Mouse (Mus musculus) limb, embryonic 11.5 days (tissue): Measurements from ENCODE around the gene Ifitm10. TPM values are rescaled to one million over a fixed set of nuclear protein-coding genes. Genes with fewer than 3 reads are reported as not detected.

Experiments
- ATAC-seq: fragments of 200-750 bp; cut with Nextera tagmentation; 2 replicates; pipeline ENCODE4 v1.8.0; 2017; ENCODE audit warnings: low read depth; ENCODE audit not compliant: insufficient number of reproducible peaks, low FRiP score, low TSS enrichment
- DNase-seq: peaks from one replicate; pipeline ENCODE4 v3.0.0-alpha.2; 2015; ENCODE audit warnings: low spot score
- H3K27ac ChIP-seq: fragments of 300-500 bp; sonication (generic); replicated peaks from 2 replicates; pipeline ENCODE4 v1.5.1; 2014; ENCODE audit warnings: low read depth, mild to moderate bottlenecking, low read length
- H3K27me3 ChIP-seq: fragments of 300-500 bp; sonication (generic); 2 replicates; pipeline ENCODE4 v1.6.1; 2014; ENCODE audit warnings: mild to moderate bottlenecking, low read length, mixed read lengths; ENCODE audit not compliant: control insufficient read depth, insufficient read depth
- H3K36me3 ChIP-seq: fragments of 300-500 bp; sonication (generic); 2 replicates; pipeline ENCODE4 v1.6.1; 2014; ENCODE audit warnings: mild to moderate bottlenecking, low read length, moderate library complexity, mixed read lengths; ENCODE audit not compliant: control insufficient read depth, insufficient read depth
- H3K4me1 ChIP-seq: fragments of 300-500 bp; sonication (generic); 2 replicates; pipeline ENCODE4 v1.6.1; 2014; ENCODE audit warnings: low read length, mixed read lengths; ENCODE audit not compliant: control insufficient read depth, insufficient read depth
- H3K4me2 ChIP-seq: fragments of 300-500 bp; sonication (generic); 2 replicates; pipeline ENCODE4 v1.6.1; 2014; ENCODE audit warnings: low read depth, mild to moderate bottlenecking, moderate library complexity; ENCODE audit not compliant: severe bottlenecking
- H3K4me3 ChIP-seq: fragments of 300-500 bp; sonication (generic); 2 replicates; pipeline ENCODE4 v1.5.1; 2014; ENCODE audit warnings: low read depth, low read length
- H3K9ac ChIP-seq: fragments of 300-500 bp; sonication (generic); 2 replicates; pipeline ENCODE4 v1.6.1; 2014; ENCODE audit warnings: mild to moderate bottlenecking, low read length
- H3K9me3 ChIP-seq: fragments of 300-500 bp; sonication (generic); 2 replicates; pipeline ENCODE4 v1.6.1; 2016; ENCODE audit warnings: low read length; ENCODE audit not compliant: control insufficient read depth
- WGBS: fragments of 180-500 bp; shearing (Covaris S2); extraction: QIAGEN DNeasy Blood & Tissue Kit; methylation state at CpG from one replicate; pipeline ENCODE4 v1.1.7; 2014; 5-methylcytosine and 5-hydroxymethylcytosine counted together
- polyA plus RNA-seq: library from polyadenylated mRNA; unstranded; fragments of >200 nt; fragmentation: Nextera tagmentation; extraction: Ambion mirVana; gene quantifications from 2 replicates; pipeline ENCODE4 v1.2.1, GENCODE M21; 2014

The Ifitm10 gene
- 0.27 and 0.72 TPM in 2 replicates for polyA plus RNA-seq

- no peak within 1 kb of the TSS for H3K9ac ChIP-seq
- no peak for DNase-seq
- no peak within 1 kb of the TSS for H3K4me3 ChIP-seq
- H3K36me3 ChIP-seq, result peaks cover 2% of the 10 kb centered on the region; the same call in 1 of the 2 replicates
- no peaks in the 10 kb centered on the region for H3K4me1 ChIP-seq
- no peaks in the 10 kb centered on the region for H3K9me3 ChIP-seq
- no peak within 1 kb of the TSS for H3K4me2 ChIP-seq
- 61% methylated on average over 8 of the region's 8 CpGs for WGBS
- ATAC-seq, result no peak
- peaks cover 32% of the 10 kb centered on the region for H3K27me3 ChIP-seq
- H3K27ac ChIP-seq, result no peak within 1 kb of the TSS
These were observed at the start of gene Ifitm10 for GRCm38 (mm10) chr7:142373641-142374412. Gene Ifitm10, minus strand, starts transcription at chr7:142373753.

DNA sequence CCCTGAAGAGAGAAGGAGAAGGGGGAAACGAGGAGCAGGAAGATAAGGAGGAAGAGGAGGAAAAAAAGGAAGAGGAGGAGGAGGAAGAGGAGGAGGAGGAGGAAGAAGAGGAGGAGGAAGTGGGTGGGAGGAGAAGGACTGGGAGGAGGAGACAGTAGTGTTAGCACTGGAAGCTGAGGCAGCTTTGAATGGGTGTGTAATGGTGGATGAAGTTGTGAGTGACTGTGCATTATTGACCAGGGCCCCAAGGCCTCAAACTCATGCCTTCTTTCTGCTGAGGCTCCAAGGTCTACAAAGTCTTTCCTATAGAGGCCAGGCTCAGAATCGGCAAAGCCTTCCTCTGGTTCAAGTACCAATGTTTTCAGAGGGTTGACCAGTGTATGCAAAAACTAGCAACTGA is 48.3 kb upstream of the Ifitm10 start:
- DNase-seq, result no peak
- Histone ChIP-seq H3K9ac (no peak overlapping the region), H3K4me3 (no peak overlapping the region), H3K4me2 (no peak overlapping the region), H3K9me3 (no peaks in the 10 kb centered on the region), H3K27ac (no peak overlapping the region), H3K27me3 (no peaks in the 10 kb centered on the region), H3K36me3 (no peaks in the 10 kb centered on the region), H3K4me1 (no peaks in the 10 kb centered on the region)
- no peak for ATAC-seq
- WGBS, result 71% methylated on average over 2 of the region's 2 CpGs

DNA sequence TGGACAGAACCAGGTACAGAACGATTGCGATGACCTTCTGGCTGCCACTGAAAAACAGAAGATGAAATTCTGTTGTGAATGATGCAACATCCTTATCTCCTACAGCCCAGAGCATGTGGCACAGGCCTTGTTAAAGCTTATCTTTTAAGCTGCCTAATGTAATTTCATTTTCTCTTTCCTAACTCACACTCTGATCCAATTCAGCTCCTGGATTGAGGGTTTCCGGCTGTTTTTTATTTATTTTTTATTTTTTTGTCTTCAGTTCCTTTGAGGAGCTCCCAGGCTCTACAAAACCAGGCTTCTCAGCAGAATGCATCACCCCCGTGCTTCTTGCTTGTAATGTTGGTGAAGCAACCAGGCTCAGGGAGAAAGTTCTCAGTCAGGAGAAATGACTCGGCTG is 46.3 kb upstream of the Ifitm10 start:
- no peak for ATAC-seq
- WGBS, result 84% methylated on average over 5 of the region's 5 CpGs

GRCm38 (mm10) chr7:142418679-142419078 is 45.1 kb upstream of the Ifitm10 start:
- no peak overlapping the region for H3K4me2 ChIP-seq
- 90% methylated on average over 8 of the region's 8 CpGs for WGBS
- no peak overlapping the region for H3K27ac ChIP-seq
- H3K9me3 ChIP-seq, result no peaks in the 10 kb centered on the region
- H3K4me1 ChIP-seq, result no peaks in the 10 kb centered on the region
- ATAC-seq, result no peak
- no peak for DNase-seq
- H3K9ac ChIP-seq, result no peak overlapping the region
- no peaks in the 10 kb centered on the region for H3K36me3 ChIP-seq
- H3K4me3 ChIP-seq, result no peak overlapping the region
- no peaks in the 10 kb centered on the region for H3K27me3 ChIP-seq

More for the DNA sequence above, 46.3 kb upstream of the Ifitm10 start:
- no peak overlapping the region for H3K4me2 ChIP-seq
- H3K9me3 ChIP-seq, result no peaks in the 10 kb centered on the region
- H3K4me1 ChIP-seq, result no peaks in the 10 kb centered on the region
- DNase-seq, result no peak
- H3K9ac ChIP-seq, result no peak overlapping the region
- H3K4me3 ChIP-seq, result no peak overlapping the region
- no peak overlapping the region for H3K27ac ChIP-seq
- H3K27me3 ChIP-seq, result no peaks in the 10 kb centered on the region
- H3K36me3 ChIP-seq, result no peaks in the 10 kb centered on the region

GRCm38 (mm10) chr7:142418027-142418426 is 44.5 kb upstream of the Ifitm10 start:
- H3K9ac ChIP-seq, result no peak overlapping the region
- no peaks in the 10 kb centered on the region for H3K9me3 ChIP-seq
- no peak overlapping the region for H3K4me2 ChIP-seq
- no peak overlapping the region for H3K27ac ChIP-seq
- DNase-seq (no peak), ATAC-seq (no peak)
- WGBS, result 91% methylated on average over 2 of the region's 2 CpGs
- H3K4me3 ChIP-seq, result no peak overlapping the region
- no peaks in the 10 kb centered on the region for H3K27me3 ChIP-seq
- no peaks in the 10 kb centered on the region for H3K4me1 ChIP-seq
- no peaks in the 10 kb centered on the region for H3K36me3 ChIP-seq

DNA sequence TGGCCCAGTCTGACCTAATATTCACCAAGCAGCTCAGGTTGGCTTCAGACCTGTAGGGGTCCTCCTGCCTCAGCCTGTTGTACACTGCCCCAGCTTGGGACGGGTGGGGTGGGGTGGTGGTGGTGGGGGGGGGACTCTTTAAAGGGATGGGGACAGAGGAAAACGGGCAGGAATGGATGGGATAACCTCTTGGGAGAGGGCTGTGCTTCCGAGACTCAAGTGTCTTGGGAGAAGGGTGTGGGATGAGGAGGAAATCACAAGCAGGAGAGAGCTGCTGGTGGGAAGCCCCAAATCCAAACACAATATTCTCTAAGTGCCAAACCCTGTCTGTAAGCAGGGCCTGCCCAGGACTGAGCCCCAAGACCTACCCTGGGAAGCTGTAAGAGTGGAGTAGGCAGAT is 42.7 kb upstream of the Ifitm10 start:
- no peak for ATAC-seq
- Histone ChIP-seq H3K27me3 (no peaks in the 10 kb centered on the region), H3K36me3 (no peaks in the 10 kb centered on the region), H3K27ac (no peak overlapping the region), H3K4me1 (no peaks in the 10 kb centered on the region), H3K4me2 (no peak overlapping the region), H3K9ac (no peak overlapping the region), H3K9me3 (no peaks in the 10 kb centered on the region), H3K4me3 (no peak overlapping the region)
- 77% methylated on average over 3 of the region's 3 CpGs for WGBS
- DNase-seq, result no peak

GRCm38 (mm10) chr7:142415314-142415713 is 41.8 kb upstream of the Ifitm10 start:
- no peak for ATAC-seq

GRCm38 (mm10) chr7:142413285-142413684 is 39.7 kb upstream of the Ifitm10 start:
- Histone ChIP-seq H3K9ac (no peak overlapping the region), H3K4me1 (no peaks in the 10 kb centered on the region), H3K9me3 (no peaks in the 10 kb centered on the region), H3K4me3 (no peak overlapping the region), H3K27ac (no peak overlapping the region), H3K36me3 (no peaks in the 10 kb centered on the region), H3K4me2 (no peak overlapping the region), H3K27me3 (no peaks in the 10 kb centered on the region)
- WGBS, result 88% methylated on average over 6 of the region's 6 CpGs
- no peak for ATAC-seq
- DNase-seq, result no peak

More at GRCm38 (mm10) chr7:142415314-142415713, 41.8 kb upstream of the Ifitm10 start:
- no peak for DNase-seq
- no peak overlapping the region for H3K4me2 ChIP-seq
- H3K27ac ChIP-seq, result no peak overlapping the region
- 70% methylated on average over 4 of the region's 4 CpGs for WGBS
- H3K9ac ChIP-seq, result no peak overlapping the region
- no peaks in the 10 kb centered on the region for H3K9me3 ChIP-seq
- no peaks in the 10 kb centered on the region for H3K4me1 ChIP-seq
- no peaks in the 10 kb centered on the region for H3K27me3 ChIP-seq
- H3K4me3 ChIP-seq, result no peak overlapping the region
- no peaks in the 10 kb centered on the region for H3K36me3 ChIP-seq

- Histone ChIP-seq H3K27me3 (no peaks in the 10 kb centered on the region), H3K9ac (no peak overlapping the region), H3K27ac (no peak overlapping the region), H3K9me3 (no peaks in the 10 kb centered on the region), H3K4me3 (no peak overlapping the region), H3K4me2 (no peak overlapping the region), H3K36me3 (no peaks in the 10 kb centered on the region), H3K4me1 (no peaks in the 10 kb centered on the region)
- ATAC-seq (no peak), DNase-seq (no peak)
- WGBS, result 86% methylated on average over 3 of the region's 3 CpGs
These were observed 36.0 kb upstream of the Ifitm10 start for GRCm38 (mm10) chr7:142409603-142410002.
